Mouse (Mus musculus) liver, embryonic 12.5 days (tissue): ENCODE results near the gene Casp2. TPM values are rescaled to one million over a fixed set of nuclear protein-coding genes. Genes with fewer than 3 reads are reported as not detected.

Experiments
- ATAC-seq: fragments of 200-750 bp; cut with Nextera tagmentation; 2 replicates; pipeline ENCODE4 v1.8.0; 2017; ENCODE audit warnings: moderate number of reproducible peaks, mild to moderate bottlenecking, moderate library complexity
- H3K27ac ChIP-seq: fragments of 300-500 bp; sonication (generic); 2 replicates; pipeline ENCODE4 v1.5.1; 2016; ENCODE audit warnings: mild to moderate bottlenecking
- H3K27me3 ChIP-seq: fragments of 300-500 bp; sonication (generic); replicated peaks from 2 replicates; pipeline ENCODE4 v1.6.1; 2016; ENCODE audit warnings: mild to moderate bottlenecking, moderate library complexity
- H3K36me3 ChIP-seq: fragments of 300-500 bp; sonication (generic); 2 replicates; pipeline ENCODE4 v1.6.1; 2016; ENCODE audit warnings: mild to moderate bottlenecking, moderate library complexity
- H3K4me1 ChIP-seq: fragments of 300-500 bp; sonication (generic); 2 replicates; pipeline ENCODE4 v1.6.1; 2016
- H3K4me2 ChIP-seq: fragments of 300-500 bp; sonication (generic); 2 replicates; pipeline ENCODE4 v1.6.1; 2016; ENCODE audit warnings: mild to moderate bottlenecking, moderate library complexity
- H3K4me3 ChIP-seq: fragments of 300-500 bp; sonication (generic); 2 replicates; pipeline ENCODE4 v1.5.1; 2016; ENCODE audit warnings: mild to moderate bottlenecking, moderate library complexity
- H3K9ac ChIP-seq: fragments of 300-500 bp; sonication (generic); 2 replicates; pipeline ENCODE4 v1.6.1; 2016; ENCODE audit warnings: mild to moderate bottlenecking, moderate library complexity
- H3K9me3 ChIP-seq: fragments of 300-500 bp; sonication (generic); replicated peaks from 2 replicates; pipeline ENCODE4 v1.6.1; 2016; ENCODE audit warnings: mild to moderate bottlenecking, moderate library complexity
- WGBS: fragments of 180-500 bp; shearing (Covaris S2); methylation state at CpG from one replicate; pipeline ENCODE4 v1.1.7; 2016; ENCODE audit not compliant: insufficient replicate concordance; 5-methylcytosine and 5-hydroxymethylcytosine counted together
- polyA plus RNA-seq: library from polyadenylated mRNA; unstranded; fragments of >200 nt; fragmentation: Nextera tagmentation; extraction: Ambion mirVana; gene quantifications from 2 replicates; pipeline ENCODE4 v1.2.1, GENCODE M21; 2016

The Casp2 gene
- polyA plus RNA-seq, 1 experiment from 2014 or later: 36.0 TPM

GRCm38 (mm10) chr6:42247981-42248380 is 16.8 kb upstream of the Casp2 start:
- ATAC-seq: no peak
- no peaks in the 10 kb centered on the region for H3K36me3 ChIP-seq
- H3K4me3 ChIP-seq: no peak overlapping the region
- no peak overlapping the region for H3K4me2 ChIP-seq
- H3K9ac ChIP-seq: no peak overlapping the region
- no peak overlapping the region for H3K27ac ChIP-seq
- H3K27me3 ChIP-seq: no peaks in the 10 kb centered on the region
- no peaks in the 10 kb centered on the region for H3K9me3 ChIP-seq
- WGBS: 93% methylated on average over 1 of the region's 1 CpGs
- peaks cover 21% of the 10 kb centered on the region for H3K4me1 ChIP-seq

DNA sequence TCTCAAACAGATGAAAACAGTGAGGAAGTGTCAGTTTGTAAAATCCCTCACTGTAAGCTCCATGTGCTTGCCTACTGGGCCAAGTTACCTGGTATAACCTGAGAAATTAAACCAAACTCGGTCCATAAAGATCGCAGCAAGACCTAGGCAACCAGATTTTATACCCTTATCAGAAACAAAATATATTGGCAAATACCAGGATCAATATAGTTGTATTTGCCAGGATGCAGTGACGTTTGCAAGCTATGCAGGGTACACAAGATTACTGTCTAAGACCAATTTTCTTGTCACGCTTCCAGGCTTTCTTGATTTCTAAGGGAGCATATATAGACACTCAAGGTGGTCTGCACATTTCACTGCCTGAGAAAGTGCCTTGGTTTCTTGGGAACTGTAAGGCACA is 13.0 kb upstream of the Casp2 start:
- no peak overlapping the region for H3K27ac ChIP-seq
- no peaks in the 10 kb centered on the region for H3K36me3 ChIP-seq
- WGBS: 61% methylated on average over 4 of the region's 4 CpGs
- H3K4me2 ChIP-seq: no peak overlapping the region
- H3K4me1 ChIP-seq: peaks cover 7% of the 10 kb centered on the region
- no peak overlapping the region for H3K4me3 ChIP-seq
- H3K27me3 ChIP-seq: no peaks in the 10 kb centered on the region
- H3K9ac ChIP-seq: no peak overlapping the region
- no peak for ATAC-seq
- H3K9me3 ChIP-seq: no peaks in the 10 kb centered on the region

GRCm38 (mm10) chr6:42253103-42253502 is 11.7 kb upstream of the Casp2 start:
- Histone ChIP-seq H3K4me1 (peaks cover 12% of the 10 kb centered on the region), H3K4me2 (no peak overlapping the region), H3K9ac (no peak overlapping the region), H3K4me3 (no peak overlapping the region), H3K36me3 (no peaks in the 10 kb centered on the region), H3K27me3 (no peaks in the 10 kb centered on the region), H3K27ac (no peak overlapping the region), H3K9me3 (no peaks in the 10 kb centered on the region)
- 76% methylated on average over 2 of the region's 2 CpGs for WGBS
- no peak for ATAC-seq

GRCm38 (mm10) chr6:42257303-42257863 is 7.4 kb upstream of the Casp2 start:
- WGBS: 15% methylated on average over 11 of the region's 11 CpGs
- H3K9ac ChIP-seq: no peak overlapping the region
- H3K27me3 ChIP-seq: peaks cover 18% of the 10 kb centered on the region; the same call in 1 of the 2 replicates
- ATAC-seq: peak; percentile 87
- no peaks in the 10 kb centered on the region for H3K36me3 ChIP-seq
- H3K9me3 ChIP-seq: no peaks in the 10 kb centered on the region
- peak overlapping the region; percentile 33; the same call in 1 of the 2 replicates for H3K4me2 ChIP-seq
- no peak overlapping the region for H3K27ac ChIP-seq
- H3K4me3 ChIP-seq: no peak overlapping the region
- peaks cover 16% of the 10 kb centered on the region for H3K4me1 ChIP-seq

DNA sequence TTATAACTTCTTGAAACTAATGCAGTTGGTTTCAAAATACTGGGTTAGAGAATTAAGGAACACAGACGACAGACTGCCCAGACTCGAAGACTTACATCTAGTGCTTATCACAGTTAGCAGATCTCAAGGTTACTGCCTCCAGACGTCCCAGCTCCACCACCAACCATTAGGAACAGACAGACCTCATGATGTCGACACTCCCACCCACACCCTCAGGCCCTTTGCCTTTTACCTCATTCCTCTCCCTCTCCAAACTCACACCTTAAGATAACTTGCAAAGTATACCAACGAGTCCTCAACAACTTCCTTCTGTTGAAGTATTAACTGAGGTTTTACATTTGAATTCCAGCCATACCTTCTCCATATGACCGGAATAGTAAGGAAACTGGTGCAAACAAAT is 4.4 kb upstream of the Casp2 start:
- no peak for ATAC-seq
- Histone ChIP-seq H3K27ac (no peak overlapping the region), H3K36me3 (no peaks in the 10 kb centered on the region), H3K4me1 (peaks cover 25% of the 10 kb centered on the region), H3K4me3 (no peak overlapping the region), H3K9ac (no peak overlapping the region), H3K9me3 (no peaks in the 10 kb centered on the region), H3K4me2 (no peak overlapping the region), H3K27me3 (peaks cover 18% of the 10 kb centered on the region; the same call in 1 of the 2 replicates)
- WGBS: 27% methylated on average over 6 of the region's 6 CpGs

DNA sequence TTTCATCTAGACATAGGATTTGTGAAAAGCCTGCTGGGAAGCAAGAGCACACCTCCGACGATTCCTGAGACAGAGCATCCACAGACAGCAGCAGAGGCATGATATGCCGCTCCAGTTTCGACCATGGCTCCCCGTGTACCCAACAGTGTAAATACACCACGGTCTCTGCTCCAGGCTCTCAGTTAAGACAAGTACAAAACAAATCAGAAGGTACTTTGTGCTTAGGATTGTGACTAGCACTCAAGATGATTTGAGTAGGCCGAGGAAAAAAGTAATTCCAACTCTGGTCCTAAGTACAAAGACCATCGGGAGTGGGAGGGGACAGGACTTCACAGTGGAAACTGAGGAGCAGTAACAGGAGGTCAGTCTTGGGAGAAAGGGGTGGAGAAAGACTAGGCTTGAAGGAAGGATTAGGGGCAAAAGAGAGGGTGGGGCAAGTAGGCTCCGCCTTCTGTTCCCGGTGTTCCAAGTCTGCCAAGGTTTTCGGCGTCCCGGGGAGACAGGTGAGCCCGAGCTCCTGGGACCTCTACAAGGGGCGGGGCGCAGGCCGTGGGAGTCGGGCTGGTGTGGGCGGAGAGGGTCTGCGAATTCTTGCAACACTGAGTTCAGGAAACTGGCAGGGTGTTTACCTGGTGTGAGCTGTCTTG is 3.1 kb upstream of the Casp2 start, which contains the start of gene Tmem139:
Tmem139 (plus strand) TSS at position 447 of the 647 bp plus-strand sequence.
- H3K27me3 ChIP-seq: peaks cover 18% of the 10 kb centered on the region; the same call in 1 of the 2 replicates
- H3K4me1 ChIP-seq: peaks cover 31% of the 10 kb centered on the region
- no peaks in the 10 kb centered on the region for H3K36me3 ChIP-seq
- H3K4me3 ChIP-seq: no peak within 1 kb of the TSS
- no peak for ATAC-seq
- no peaks in the 10 kb centered on the region for H3K9me3 ChIP-seq
- peak within 1 kb of the TSS; percentile 19 for H3K4me2 ChIP-seq
- 32% methylated on average over 20 of the region's 20 CpGs for WGBS
- H3K9ac ChIP-seq: peak within 1 kb of the TSS; percentile 12; the same call in 1 of the 2 replicates
- no peak within 1 kb of the TSS for H3K27ac ChIP-seq

DNA sequence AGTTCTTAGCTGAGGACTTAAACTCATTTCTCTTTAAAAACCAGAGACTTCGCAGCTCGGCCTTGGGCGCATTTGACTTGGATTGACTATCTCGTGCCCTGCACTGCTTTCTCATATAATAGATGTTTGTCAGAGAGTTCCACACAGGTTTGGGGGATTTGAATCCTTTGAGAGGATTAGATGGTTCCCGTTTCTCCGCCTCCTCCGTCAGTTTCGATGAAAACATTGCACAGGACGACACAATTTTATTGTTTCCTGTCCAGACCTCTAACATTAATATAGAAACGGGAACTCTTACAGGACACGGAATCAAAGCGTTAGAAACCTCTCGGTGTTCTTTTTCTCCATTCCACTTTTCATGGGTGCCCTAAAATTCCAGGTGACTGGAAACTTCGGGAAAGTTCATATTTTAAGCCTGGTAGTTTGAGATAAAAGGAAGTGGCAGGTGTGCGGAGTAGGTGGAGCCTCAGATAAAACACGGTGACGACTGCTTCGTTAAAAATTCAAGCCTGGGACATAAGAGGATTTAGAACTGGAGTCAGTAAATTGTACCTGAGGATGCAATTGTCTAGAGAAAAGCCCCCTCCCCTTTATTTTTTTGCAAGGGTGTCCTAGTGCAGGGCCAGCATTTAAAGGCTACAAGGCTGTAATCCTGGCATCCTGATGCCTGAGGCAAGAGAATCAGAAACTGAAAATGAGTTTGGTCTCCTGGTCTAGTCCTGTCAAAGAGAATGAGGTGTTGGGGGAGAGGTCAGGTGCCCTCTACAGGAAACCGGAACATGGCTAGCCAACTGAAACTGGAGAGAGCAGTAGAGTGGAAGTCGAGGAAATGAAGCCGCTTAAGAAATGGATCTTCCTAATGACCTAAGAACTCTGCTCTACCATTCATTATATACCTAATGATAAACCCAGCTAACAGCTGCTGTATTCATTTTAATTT is 876 bp downstream of the Casp2 start:
- Histone ChIP-seq H3K4me2 (peak overlapping the region; percentile 89), H3K9me3 (no peaks in the 10 kb centered on the region), H3K36me3 (peaks cover 36% of the 10 kb centered on the region), H3K27me3 (peaks cover 13% of the 10 kb centered on the region; the same call in 1 of the 2 replicates), H3K4me3 (peak overlapping the region; percentile 82), H3K27ac (peak overlapping the region; percentile 90), H3K4me1 (peaks cover 37% of the 10 kb centered on the region), H3K9ac (peak overlapping the region; percentile 93)
- 0% methylated on average over 21 of the region's 21 CpGs for WGBS
- ATAC-seq: no peak

DNA sequence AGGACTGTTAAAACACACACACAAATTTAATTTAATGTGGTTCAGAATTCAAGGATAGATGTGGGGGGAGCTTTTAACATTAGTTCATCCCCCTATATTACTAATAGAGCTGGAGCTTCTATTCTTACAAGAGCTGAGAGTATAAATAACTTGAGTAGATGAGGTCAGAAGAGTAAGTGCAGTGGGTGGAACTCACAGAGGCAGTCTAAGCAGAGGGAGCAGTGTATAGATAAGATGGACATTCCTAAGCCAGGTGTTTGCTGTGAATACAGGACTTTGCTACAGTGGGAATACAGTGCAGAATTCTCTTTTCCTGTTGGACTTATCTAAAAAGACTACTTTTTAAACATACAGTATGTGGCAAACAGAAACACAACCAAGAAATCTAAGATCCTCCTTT is 6.0 kb downstream of the Casp2 start:
- Histone ChIP-seq H3K4me3 (no peak overlapping the region), H3K4me1 (peaks cover 27% of the 10 kb centered on the region), H3K9me3 (no peaks in the 10 kb centered on the region), H3K4me2 (no peak overlapping the region), H3K27me3 (no peaks in the 10 kb centered on the region), H3K27ac (no peak overlapping the region), H3K9ac (no peak overlapping the region), H3K36me3 (peaks cover 83% of the 10 kb centered on the region)
- ATAC-seq: no peak

GRCm38 (mm10) chr6:42276151-42276550 is 11.4 kb downstream of the Casp2 start:
- Histone ChIP-seq H3K9me3 (no peaks in the 10 kb centered on the region), H3K4me3 (no peak overlapping the region), H3K27me3 (no peaks in the 10 kb centered on the region), H3K27ac (no peak overlapping the region), H3K36me3 (peaks cover 94% of the 10 kb centered on the region), H3K4me1 (no peaks in the 10 kb centered on the region), H3K9ac (no peak overlapping the region), H3K4me2 (no peak overlapping the region)
- no peak for ATAC-seq
- WGBS: 76% methylated on average over 2 of the region's 2 CpGs

- ATAC-seq: 0 out of 2 replicates have a peak, but pooled peaks have one; percentile 30
- H3K36me3 ChIP-seq: peaks cover 75% of the 10 kb centered on the region
- H3K4me2 ChIP-seq: no peak overlapping the region
- H3K27me3 ChIP-seq: no peaks in the 10 kb centered on the region
- no peak overlapping the region for H3K4me3 ChIP-seq
- H3K27ac ChIP-seq: no peak overlapping the region
- H3K9me3 ChIP-seq: no peaks in the 10 kb centered on the region
- H3K9ac ChIP-seq: no peak overlapping the region; the same call in 1 of the 2 replicates
- 60% methylated on average over 5 of the region's 5 CpGs for WGBS
- H3K4me1 ChIP-seq: no peaks in the 10 kb centered on the region
Observed at GRCm38 (mm10) chr6:42282865-42283528, 18.2 kb downstream of the Casp2 start.

- H3K36me3 ChIP-seq: peaks cover 43% of the 10 kb centered on the region
- H3K27ac ChIP-seq: no peak within 1 kb of the TSS
- H3K4me3 ChIP-seq: no peak within 1 kb of the TSS
- no peaks in the 10 kb centered on the region for H3K4me1 ChIP-seq
- no peak within 1 kb of the TSS for H3K4me2 ChIP-seq
- no peak for ATAC-seq
- no peaks in the 10 kb centered on the region for H3K9me3 ChIP-seq
- WGBS: 66% methylated on average over 4 of the region's 5 CpGs
- H3K9ac ChIP-seq: no peak within 1 kb of the TSS
- H3K27me3 ChIP-seq: no peaks in the 10 kb centered on the region
Observed at GRCm38 (mm10) chr6:42286448-42286847, 21.7 kb downstream of the Casp2 start, which contains the start of gene Clcn1. Gene Clcn1, plus strand, starts transcription at chr6:42286685.
